Mouse (Mus musculus) megakaryocyte, embryonic 14.5 days (primary cell): ENCODE measurements around the gene Clec18a.
"Not testable (repeated sequence)": the region's sequence is repeated elsewhere in the genome, so short reads cannot be mapped to it uniquely, and the experiment has no call there.

ENCODE experiments used
- FLI1 ChIP-seq: IDR thresholded peaks from 2 replicates; pipeline ENCODE4 v1.6.1; 2012; ENCODE audit warnings: low read length, inconsistent platforms, mixed read lengths
- GATA1 ChIP-seq: IDR thresholded peaks from 3 replicates; pipeline ENCODE4 v1.6.1; 2012; ENCODE audit warnings: mixed read lengths, low read length, inconsistent platforms, borderline replicate concordance

DNA sequence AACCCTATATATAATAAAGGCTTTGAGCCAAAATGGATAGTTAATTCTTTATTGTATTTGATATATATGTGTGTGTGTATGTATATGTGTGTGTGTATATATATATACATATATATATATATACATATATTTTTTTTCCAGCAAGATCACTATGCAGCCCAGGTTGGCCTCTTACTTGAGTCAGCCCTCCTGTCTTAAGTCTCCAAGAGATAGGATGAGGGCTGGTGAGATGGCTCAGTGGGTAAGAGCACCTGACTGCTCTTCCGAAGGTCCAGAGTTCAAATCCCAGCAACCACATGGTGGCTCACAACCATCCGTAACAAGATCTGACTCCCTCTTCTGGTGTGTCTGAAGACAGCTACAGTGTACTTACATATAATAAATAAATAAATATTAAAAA lies 65.6 kb downstream of the Clec18a start:
- TF ChIP-seq FLI1, GATA1: not testable (repeated sequence)
